Mouse (Mus musculus): ENCODE measurements around the gene Oosp1.

- no peak for TF ChIP-seq CTCF (IDR thresholded peaks at IDR 0.05; ENCODE audit: low read depth)
- TF ChIP-seq EP300 (IDR thresholded peaks at IDR 0.05; ENCODE audit: low read depth), result no peak
Measured at GRCm38 (mm10) chr19:11698342-11698741, 7.4 kb upstream of the Oosp1 start.
